Mouse (Mus musculus) urinary bladder, postnatal 4 days (tissue): Measurements from ENCODE around the gene Tcl1b1.
"Not testable (repeated sequence)": the region's sequence is repeated elsewhere in the genome, so short reads cannot be mapped to it uniquely, and the experiment has no call there.

Source experiments
- DNase-seq, 2 experiments: peaks; one replicate each; pipeline ENCODE4 v3.0.0; 2021 to 2022; ENCODE audit warnings: low spot score in 2 of 2

Tcl1b1 gene

GRCm38 (mm10) chr12:105159390-105159789 is at the start of gene Tcl1b1:
Gene Tcl1b1 (plus strand): TSS chr12:105159690.
- no peak for DNase-seq

GRCm38 (mm10) chr12:105109812-105110211 is 49.7 kb upstream of the Tcl1b1 start:
- DNase-seq = no peak

GRCm38 (mm10) chr12:105112321-105112988 is 47.0 kb upstream of the Tcl1b1 start:
- DNase-seq = peak in 1 of 2 experiments; percentile 26

GRCm38 (mm10) chr12:105116648-105117047 is 42.8 kb upstream of the Tcl1b1 start:
- DNase-seq = no peak

- no peak for DNase-seq
Observed at GRCm38 (mm10) chr12:105125362-105125761, 34.1 kb upstream of the Tcl1b1 start.

GRCm38 (mm10) chr12:105126516-105126915 is 33.0 kb upstream of the Tcl1b1 start:
- DNase-seq = no peak

- DNase-seq = no peak
Observed at GRCm38 (mm10) chr12:105127607-105128006, 31.9 kb upstream of the Tcl1b1 start.

- not testable (repeated sequence) for DNase-seq
Observed at GRCm38 (mm10) chr12:105129494-105130205, 29.8 kb upstream of the Tcl1b1 start.

GRCm38 (mm10) chr12:105134167-105134566 is 25.3 kb upstream of the Tcl1b1 start:
- DNase-seq = not testable (repeated sequence)

GRCm38 (mm10) chr12:105134826-105135225 is 24.7 kb upstream of the Tcl1b1 start:
- DNase-seq = not testable (repeated sequence)

GRCm38 (mm10) chr12:105137729-105138128 is 21.8 kb upstream of the Tcl1b1 start:
- DNase-seq = not testable (repeated sequence)

GRCm38 (mm10) chr12:105143096-105143495 is 16.4 kb upstream of the Tcl1b1 start:
- DNase-seq = no peak

- not testable (repeated sequence) for DNase-seq
Observed at GRCm38 (mm10) chr12:105144928-105145327, 14.6 kb upstream of the Tcl1b1 start.

GRCm38 (mm10) chr12:105145714-105146113 is 13.8 kb upstream of the Tcl1b1 start, which contains the start of gene Tcl1b2:
Gene Tcl1b2 (plus strand): TSS chr12:105146014.
- DNase-seq = no peak

- DNase-seq = not testable (repeated sequence)
Observed at GRCm38 (mm10) chr12:105155286-105155685, 4.2 kb upstream of the Tcl1b1 start.

GRCm38 (mm10) chr12:105158842-105159241 is 648 bp upstream of the Tcl1b1 start:
- DNase-seq = no peak

GRCm38 (mm10) chr12:105166734-105167133 is 7.2 kb downstream of the Tcl1b1 start:
- no peak for DNase-seq

- no peak for DNase-seq
Observed at GRCm38 (mm10) chr12:105173366-105173765, 13.9 kb downstream of the Tcl1b1 start.

- DNase-seq = peak; percentile 32 to 71
Observed at GRCm38 (mm10) chr12:105174318-105174717, 14.8 kb downstream of the Tcl1b1 start.

- DNase-seq = not testable (repeated sequence)
Observed at GRCm38 (mm10) chr12:105176044-105176443, 16.6 kb downstream of the Tcl1b1 start, which contains the start of gene Tcl1b5. Gene Tcl1b5 (plus strand): TSS chr12:105176344.

- not testable (repeated sequence) for DNase-seq
Observed at GRCm38 (mm10) chr12:105181040-105181644, 21.7 kb downstream of the Tcl1b1 start.

- not testable (repeated sequence) for DNase-seq
Observed at GRCm38 (mm10) chr12:105188980-105189379, 29.5 kb downstream of the Tcl1b1 start.
